Comparison of ENCODE assay signal across 19 mouse cellular contexts in the genomic region with DNA sequence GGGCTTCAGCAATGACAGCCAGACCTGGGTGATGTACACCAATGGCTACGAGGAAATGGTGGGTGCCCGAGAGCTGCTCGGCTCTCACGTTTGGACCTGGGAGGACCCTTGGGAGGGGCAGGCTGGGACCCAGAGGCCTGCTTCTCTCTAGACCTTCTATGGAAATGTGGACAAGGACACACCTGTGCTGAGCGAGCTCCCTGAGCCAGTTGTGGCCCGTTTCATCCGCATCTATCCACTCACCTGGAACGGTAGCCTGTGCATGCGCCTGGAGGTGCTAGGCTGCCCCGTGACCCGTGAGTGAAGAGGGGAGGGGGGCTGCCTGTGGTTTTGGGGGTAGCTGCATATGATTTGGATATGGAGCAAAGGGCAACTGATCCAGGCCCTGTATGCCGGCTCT. TPM values are rescaled to one million over a fixed set of nuclear protein-coding genes. Genes with fewer than 3 reads are reported as not detected.
DNase-seq lines count a peak whose midpoint lies in the region; ATAC-seq lines count a peak whose summit lies in the region.
"Had no signal": no experiment of that assay in that cellular context is flagged by ENCODE, and none has a peak within 500 bp of the region (broad histone marks: within the 10 kb centered on the region; RNA-seq: fewer than 3 reads in every experiment).

No protein-coding gene starts in this region.

- H3K9me3 ChIP-seq in kidney, embryonic 14.5 days (ENCODE audit: control insufficient read depth, low read length), result no peaks in the 10 kb centered on the region
- H3K9me3 ChIP-seq in kidney, embryonic 16.5 days (ENCODE audit: low read length), result no peaks in the 10 kb centered on the region
- no peaks in the 10 kb centered on the region for H3K9me3 ChIP-seq in forebrain, embryonic 10.5 days
- H3K9me3 ChIP-seq: embryonic facial prominence, embryonic 10.5 days; heart, embryonic 10.5 days; hindbrain, embryonic 12.5 days had no signal

- no peak overlapping the region for H3K27ac ChIP-seq in kidney, embryonic 14.5 days (ENCODE audit: low read depth, low read length)
- no peak overlapping the region for H3K27ac ChIP-seq in kidney, embryonic 16.5 days (ENCODE audit: low read length)
- H3K27ac ChIP-seq in forebrain, embryonic 10.5 days, result no peak overlapping the region
- H3K27ac ChIP-seq: embryonic facial prominence, embryonic 10.5 days; heart, embryonic 10.5 days; hindbrain, embryonic 12.5 days had no signal

- no peak overlapping the region for H3K4me3 ChIP-seq in kidney, embryonic 14.5 days (ENCODE audit: low read length)
- no peak overlapping the region for H3K4me3 ChIP-seq in kidney, embryonic 16.5 days (ENCODE audit: low read length)
- H3K4me3 ChIP-seq in forebrain, embryonic 10.5 days, result no peak overlapping the region
- H3K4me3 ChIP-seq: embryonic facial prominence, embryonic 10.5 days; gastrocnemius, adult 2 months; heart, embryonic 10.5 days; hindbrain, embryonic 12.5 days had no signal

- peaks cover 56% of the 10 kb centered on the region for H3K36me3 ChIP-seq in kidney, embryonic 14.5 days (ENCODE audit: control insufficient read depth, insufficient read depth, low read length)
- peaks cover 35% of the 10 kb centered on the region for H3K36me3 ChIP-seq in kidney, embryonic 16.5 days (ENCODE audit: insufficient read depth, low read length)
- H3K36me3 ChIP-seq in forebrain, embryonic 10.5 days (replicated peaks), result peaks cover 46% of the 10 kb centered on the region

- H3K4me2 ChIP-seq in kidney, embryonic 14.5 days (replicated peaks; ENCODE audit: low read depth, low read length), result no peak overlapping the region
- H3K4me2 ChIP-seq in kidney, embryonic 16.5 days (replicated peaks; ENCODE audit: low read depth, low read length), result no peak overlapping the region
- H3K4me2 ChIP-seq: hindbrain, embryonic 12.5 days had no signal

- H3K4me1 ChIP-seq in kidney, embryonic 14.5 days (ENCODE audit: control insufficient read depth, insufficient read depth, low read length), result peaks cover 4% of the 10 kb centered on the region
- peaks cover 9% of the 10 kb centered on the region for H3K4me1 ChIP-seq in kidney, embryonic 16.5 days (ENCODE audit: insufficient read depth, low read length)
- H3K4me1 ChIP-seq in forebrain, embryonic 10.5 days, result peaks cover 5% of the 10 kb centered on the region; the same call in 1 of the 2 replicates
- H3K4me1 ChIP-seq: hindbrain, embryonic 12.5 days had no signal

- H3K9ac ChIP-seq in kidney, embryonic 14.5 days (ENCODE audit: low read depth, low read length), result no peak overlapping the region
- H3K9ac ChIP-seq in kidney, embryonic 16.5 days (replicated peaks; ENCODE audit: low read length), result no peak overlapping the region
- H3K9ac ChIP-seq: hindbrain, embryonic 12.5 days had no signal

- no peak for ATAC-seq in kidney, embryonic 14.5 days (ENCODE audit: low FRiP score, low TSS enrichment)
- peak; percentile 17; the same call in 1 of the 2 replicates for ATAC-seq in kidney, embryonic 16.5 days (ENCODE audit: low FRiP score, low TSS enrichment)
- ATAC-seq: forebrain, embryonic 14.5 days had no signal

- 83% methylated on average over 12 of the region's 12 CpGs for WGBS in kidney, embryonic 14.5 days
- WGBS in kidney, embryonic 16.5 days, result 73% methylated on average over 12 of the region's 12 CpGs
- WGBS in forebrain, embryonic 10.5 days, result 91% methylated on average over 12 of the region's 12 CpGs

- H3K27me3 ChIP-seq in kidney, embryonic 14.5 days (ENCODE audit: control insufficient read depth, insufficient read depth, low read length), result no peaks in the 10 kb centered on the region
- no peaks in the 10 kb centered on the region for H3K27me3 ChIP-seq in kidney, embryonic 16.5 days (ENCODE audit: insufficient read depth, low read length)
- peaks cover 11% of the 10 kb centered on the region for H3K27me3 ChIP-seq in forebrain, embryonic 10.5 days (ENCODE audit: poor library complexity, severe bottlenecking)

- peak; percentile 63 for DNase-seq in kidney, adult 18-20 months
- DNase-seq in kidney, postnatal 25 days, result peak; percentile 61 to 77
- no peak for DNase-seq in forebrain, embryonic 10.5 days (ENCODE audit: extremely low spot score, low spot score)
- no peak for DNase-seq in left cerebral cortex, adult 8-10 months (ENCODE audit: low spot score in 2 of 2)
- DNase-seq: adrenal gland, adult 2 months; adrenal gland, postnatal 36 days; cerebellum, adult 2 months; cerebellum, postnatal 10 days; gastrocnemius, adult 2 months; gastrocnemius, postnatal 25 days; heart, postnatal 10 days; heart, postnatal 4 days had no signal

RNA-seq across cellular contexts. Expression of gene Aebp1, which starts 6.6 kb away (rescaled TPM):
- polyA plus RNA-seq in kidney, embryonic 14.5 days (2014; fragmentation: Nextera tagmentation; extraction: Ambion mirVana), result 16.7 and 30.7 TPM in 2 replicates
- 59.6 and 61.1 TPM in 2 replicates for polyA plus RNA-seq in kidney, embryonic 16.5 days (2015; fragmentation: Nextera tagmentation; extraction: Ambion mirVana)
- polyA plus RNA-seq in forebrain, embryonic 10.5 days (2016; fragmentation: Nextera tagmentation; extraction: Ambion mirVana), result 8.0 and 8.8 TPM in 2 replicates
- total RNA-seq in left cerebral cortex, adult 8-10 months (2022), result 10 to 100 TPM; 22.3 to 25.7 (median 24.6) TPM
- total RNA-seq: granulocyte monocyte progenitor cell, adult 5-6 weeks had no signal

RNA-seq across cellular contexts. Expression of gene Pold2, which starts 9.8 kb away (rescaled TPM):
- 116 and 128 TPM in 2 replicates for polyA plus RNA-seq in kidney, embryonic 14.5 days (2014; fragmentation: Nextera tagmentation; extraction: Ambion mirVana)
- 152 and 155 TPM in 2 replicates for polyA plus RNA-seq in kidney, embryonic 16.5 days (2015; fragmentation: Nextera tagmentation; extraction: Ambion mirVana)
- 158 and 163 TPM in 2 replicates for polyA plus RNA-seq in forebrain, embryonic 10.5 days (2016; fragmentation: Nextera tagmentation; extraction: Ambion mirVana)
- 10 to 100 TPM; 22.1 to 26.9 (median 23.4) TPM for total RNA-seq in left cerebral cortex, adult 8-10 months (2022)

RNA-seq across cellular contexts. Expression of gene Myl7, which starts 30.3 kb away (rescaled TPM):
- polyA plus RNA-seq in kidney, embryonic 14.5 days (2014; fragmentation: Nextera tagmentation; extraction: Ambion mirVana), result 1.5 and 2.4 TPM in 2 replicates
- polyA plus RNA-seq in kidney, embryonic 16.5 days (2015; fragmentation: Nextera tagmentation; extraction: Ambion mirVana), result 5.1 and 9.1 TPM in 2 replicates
- 2.6 and 3.1 TPM in 2 replicates for polyA plus RNA-seq in forebrain, embryonic 10.5 days (2016; fragmentation: Nextera tagmentation; extraction: Ambion mirVana)
- not detected for total RNA-seq in left cerebral cortex, adult 8-10 months (2022)
- total RNA-seq: adrenal gland, adult 2 months; adrenal gland, postnatal 36 days; gastrocnemius, adult 2 months; gastrocnemius, postnatal 25 days; granulocyte monocyte progenitor cell, adult 5-6 weeks had no signal
- polyA plus RNA-seq: cerebellum, adult 2 months; forebrain, embryonic 14.5 days had no signal

RNA-seq across cellular contexts. Expression of gene Polm, which starts 30.5 kb away (rescaled TPM):
- 6.6 and 9.1 TPM in 2 replicates for polyA plus RNA-seq in kidney, embryonic 14.5 days (2014; fragmentation: Nextera tagmentation; extraction: Ambion mirVana)
- polyA plus RNA-seq in kidney, embryonic 16.5 days (2015; fragmentation: Nextera tagmentation; extraction: Ambion mirVana), result 9.8 and 11.4 TPM in 2 replicates
- polyA plus RNA-seq in forebrain, embryonic 10.5 days (2016; fragmentation: Nextera tagmentation; extraction: Ambion mirVana), result 10.1 and 10.6 TPM in 2 replicates
- total RNA-seq in left cerebral cortex, adult 8-10 months (2022), result 10 to 100 TPM in 3 of 4 experiments, 1 to 10 TPM in 1; 9.8 to 14.5 (median 13.4) TPM

Comparison
In these comparisons a context has a peak if more than half of its experiments do, and no peak if none do; other contexts are left out.
1. DNase-seq: peak in kidney, adult 18-20 months (single experiment) and kidney, postnatal 25 days (2 of 2); none in forebrain, embryonic 10.5 days (single experiment) and left cerebral cortex, adult 8-10 months (0 of 2).